Mouse (Mus musculus) Patski (cell line): ENCODE data around the gene Tspan12. TPM values are rescaled to one million over a fixed set of nuclear protein-coding genes. Genes with fewer than 3 reads are reported as not detected.
A peak's percentile ranks its signal among the peaks of the same experiment; 100 is the strongest.
"Not testable (repeated sequence)": the region's sequence is repeated elsewhere in the genome, so short reads cannot be mapped to it uniquely, and the experiment has no call there.

Source experiments
- ATAC-seq: fragments of 100-300 bp; one replicate; pipeline ENCODE4 v1.8.0; 2021
- CTCF ChIA-PET: fragments of 350-600 bp; sonication (Branson Sonifier 250); formaldehyde crosslinking; loops from one replicate; lab custom pipeline; 2022; ENCODE audit warnings: inconsistent platforms; lab: Charles Lee
- POLR2A ChIA-PET: fragments of 350-600 bp; sonication (Branson Sonifier 250); formaldehyde crosslinking; loops from one replicate; lab custom pipeline; 2022; ENCODE audit warnings: antibody characterized with exemption, inconsistent platforms; lab: Charles Lee
- DNase-seq: peaks from one replicate; pipeline ENCODE4 v3.0.0-alpha.2; 2011; ENCODE audit warnings: low read depth, low spot score
- H3K27me3 ChIP-seq: fragments of 371-371 bp; one replicate; pipeline ENCODE4 v1.5.1; 2021
- CTCF ChIP-seq: fragments of 100-300 bp; IDR thresholded peaks from one replicate; pipeline ENCODE4 v1.5.1; 2021
- in situ Hi-C: fragments of 300-500 bp; cut with MboI; formaldehyde crosslinking; loops from 3 replicates; pipeline ENCODE4 v1.11.1; 2018; ENCODE audit warnings: low pct_unique_long_range_greater_than_20kb, mixed read lengths
- polyA plus RNA-seq: library from polyadenylated mRNA; unstranded; gene quantifications from one replicate; pipeline ENCODE4 v1.2.3, GENCODE M21; 2021

The Tspan12 gene
- polyA plus RNA-seq, 1 experiment from 2014 or later = 25.1 TPM

GRCm38 (mm10) chr6:21803483-21804340 is 48.6 kb downstream of the Tspan12 start:
- POLR2A ChIA-PET = no interaction called here
- ATAC-seq (no peak), DNase-seq (no peak)
- in situ Hi-C loops = loop anchor here (5.0 kb wide), 1 partner anchor 34 kb away; no protein-coding TSS in a partner anchor
- TF ChIP-seq CTCF = no peak
- no peaks in the 10 kb centered on the region for H3K27me3 ChIP-seq
- CTCF ChIA-PET = no interaction called here

- no peak for DNase-seq
- ChIA-PET POLR2A (no interaction called here), CTCF (no interaction called here)
- ATAC-seq = no peak
- no peak for TF ChIP-seq CTCF
- no peaks in the 10 kb centered on the region for H3K27me3 ChIP-seq
- in situ Hi-C loops = loop anchor here (5.0 kb wide), 1 partner anchor 274 kb away; no protein-coding TSS in a partner anchor
These were observed 53.7 kb downstream of the Tspan12 start for GRCm38 (mm10) chr6:21798581-21798980.

- CTCF ChIA-PET = interaction anchor here (1.2 to 2.8 kb wide), 5 partner anchors 34 to 274 kb away, joined by 3 to 10 read pairs (median 5); no protein-coding TSS in a partner anchor
- DNase-seq (no peak), ATAC-seq (no peak)
- in situ Hi-C loops = loop anchor here (5.0 kb wide), 1 partner anchor 275 kb away; no protein-coding TSS in a partner anchor
- POLR2A ChIA-PET = no interaction called here
- H3K27me3 ChIP-seq = no peaks in the 10 kb centered on the region
- no peak for TF ChIP-seq CTCF
These were observed 55.2 kb downstream of the Tspan12 start for GRCm38 (mm10) chr6:21797087-21797486.

GRCm38 (mm10) chr6:21796413-21796812 is 55.9 kb downstream of the Tspan12 start:
- ATAC-seq (peak; percentile 97), DNase-seq (peak; percentile 56)
- POLR2A ChIA-PET = no interaction called here
- CTCF ChIA-PET = interaction anchor here (1.1 to 2.8 kb wide), 7 partner anchors 27 to 275 kb away, joined by 3 to 10 read pairs (median 5); no protein-coding TSS in a partner anchor
- in situ Hi-C loops = loop anchor here (5.0 kb wide), 1 partner anchor 276 kb away; no protein-coding TSS in a partner anchor
- TF ChIP-seq CTCF = no peak
- H3K27me3 ChIP-seq = no peaks in the 10 kb centered on the region

- in situ Hi-C loops = loop anchor here (5.0 kb wide), 1 partner anchor 277 kb away; no protein-coding TSS in a partner anchor
- ChIA-PET POLR2A (no interaction called here), CTCF (interaction anchor here (0.8 to 2.8 kb wide), 9 partner anchors 12 to 293 kb away, joined by 3 to 10 read pairs (median 3); no protein-coding TSS in a partner anchor)
- no peak for DNase-seq
- no peak for TF ChIP-seq CTCF
- H3K27me3 ChIP-seq = no peaks in the 10 kb centered on the region
- ATAC-seq = no peak
These were observed 56.9 kb downstream of the Tspan12 start for GRCm38 (mm10) chr6:21795410-21795809.

GRCm38 (mm10) chr6:21795072-21795407 is 57.3 kb downstream of the Tspan12 start:
- peak; percentile 78 for TF ChIP-seq CTCF

GRCm38 (mm10) chr6:21794337-21795071 is 57.8 kb downstream of the Tspan12 start:
- DNase-seq (no peak), ATAC-seq (no peak)
- in situ Hi-C loops = loop anchor here (5.0 kb wide), 1 partner anchor 278 kb away; no protein-coding TSS in a partner anchor
- CTCF ChIA-PET = interaction anchor here (0.8 to 1.7 kb wide), 7 partner anchors 11 to 294 kb away, joined by 3 to 8 read pairs (median 3); no protein-coding TSS in a partner anchor
- no peaks in the 10 kb centered on the region for H3K27me3 ChIP-seq
- POLR2A ChIA-PET = no interaction called here
- TF ChIP-seq CTCF = no peak

More at GRCm38 (mm10) chr6:21795072-21795407, 57.3 kb downstream of the Tspan12 start:
- in situ Hi-C loops = loop anchor here (5.0 kb wide), 1 partner anchor 277 kb away; no protein-coding TSS in a partner anchor
- ATAC-seq (no peak), DNase-seq (peak; percentile 22)
- ChIA-PET CTCF (interaction anchor here (0.8 to 2.8 kb wide), 8 partner anchors 12 to 294 kb away, joined by 3 to 10 read pairs (median 4); no protein-coding TSS in a partner anchor), POLR2A (no interaction called here)
- H3K27me3 ChIP-seq = no peaks in the 10 kb centered on the region

GRCm38 (mm10) chr6:21791307-21791706 is 61.0 kb downstream of the Tspan12 start:
- H3K27me3 ChIP-seq = no peaks in the 10 kb centered on the region
- ChIA-PET CTCF (interaction anchor here (1.0 kb wide), 1 partner anchor 280 kb away, joined by 3 read pairs; no protein-coding TSS in a partner anchor), POLR2A (no interaction called here)
- TF ChIP-seq CTCF = no peak
- DNase-seq (no peak), ATAC-seq (no peak)
- in situ Hi-C loops = no loop called here

GRCm38 (mm10) chr6:21790550-21791086 is 61.7 kb downstream of the Tspan12 start:
- no peak for TF ChIP-seq CTCF
- ChIA-PET CTCF (interaction anchor here (1.0 kb wide), 1 partner anchor 280 kb away, joined by 3 read pairs; no protein-coding TSS in a partner anchor), POLR2A (no interaction called here)
- DNase-seq = no peak
- in situ Hi-C loops = no loop called here
- no peak for ATAC-seq
- H3K27me3 ChIP-seq = no peaks in the 10 kb centered on the region

- CTCF ChIA-PET = no interaction called here
- in situ Hi-C loops = no loop called here
These were observed 62.3 kb downstream of the Tspan12 start for GRCm38 (mm10) chr6:21790036-21790435.

GRCm38 (mm10) chr6:21789582-21789981 is 62.7 kb downstream of the Tspan12 start:
- ATAC-seq, in situ Hi-C loops, POLR2A ChIA-PET, H3K27me3 ChIP-seq, CTCF ChIA-PET, DNase-seq: not testable (repeated sequence)

More at GRCm38 (mm10) chr6:21790036-21790435, 62.3 kb downstream of the Tspan12 start:
- TF ChIP-seq CTCF = no peak
- no peaks in the 10 kb centered on the region for H3K27me3 ChIP-seq
- POLR2A ChIA-PET = no interaction called here
- no peak for ATAC-seq
- no peak for DNase-seq
